ENCODE assay signal across 8 mouse cellular contexts in genomic region chr8:119446211-119446989, GRCm38 (mm10). TPM values are rescaled to one million over a fixed set of nuclear protein-coding genes. Genes with fewer than 3 reads are reported as not detected.
DNase-seq lines count a peak whose midpoint lies in the region; ATAC-seq and TF ChIP-seq lines count a peak whose summit lies in the region.

Gene Necab2 (plus strand): TSS chr8:119446719.

- H3K36me3 ChIP-seq in C2C12 (ENCODE audit: control insufficient read depth, insufficient read depth), result peaks cover 48% of the 10 kb centered on the region
- H3K36me3 ChIP-seq in forebrain, embryonic 14.5 days (ENCODE audit: control insufficient read depth, insufficient read depth, low read length), result no peaks in the 10 kb centered on the region
- peaks cover 38% of the 10 kb centered on the region for H3K36me3 ChIP-seq in liver, postnatal 0 days (replicated peaks; ENCODE audit: insufficient read depth, low read length)
- H3K36me3 ChIP-seq in neural tube, embryonic 15.5 days, result no peaks in the 10 kb centered on the region

- no peak within 1 kb of the TSS for H3ac ChIP-seq in C2C12 (ENCODE audit: control insufficient read depth, insufficient read length, low read depth)

- H3K79me2 ChIP-seq in C2C12 (ENCODE audit: control insufficient read depth, insufficient read depth), result peaks cover 5% of the 10 kb centered on the region

- no peaks in the 10 kb centered on the region for H3K4me1 ChIP-seq in forebrain, embryonic 14.5 days (ENCODE audit: control insufficient read depth, insufficient read depth, low read length)
- no peaks in the 10 kb centered on the region; the same call in 1 of the 2 replicates for H3K4me1 ChIP-seq in liver, postnatal 0 days (ENCODE audit: insufficient read depth)
- H3K4me1 ChIP-seq in neural tube, embryonic 15.5 days, result peaks cover 22% of the 10 kb centered on the region

- H3K4me2 ChIP-seq in forebrain, embryonic 14.5 days (ENCODE audit: low read length), result peak within 1 kb of the TSS; percentile 90
- H3K4me2 ChIP-seq in liver, postnatal 0 days (ENCODE audit: low read depth, low read length), result peak within 1 kb of the TSS; percentile 71
- peak within 1 kb of the TSS; percentile 92 for H3K4me2 ChIP-seq in neural tube, embryonic 15.5 days

- no peak for TF ChIP-seq EP300 in liver, postnatal 0 days (IDR thresholded peaks at IDR 0.05; ENCODE audit: low read depth)

- DNase-seq in brain, embryonic 14.5 days (ENCODE audit: low read depth), result peak; percentile 92
- peak; percentile 85 for DNase-seq in forebrain, embryonic 14.5 days (ENCODE audit: low spot score)
- DNase-seq in heart, postnatal 14 days, result peak; percentile 85 to 89
- DNase-seq in layer of hippocampus, adult 18-20 months (ENCODE audit: low spot score in 2 of 2), result peak; percentile 76 to 93
- DNase-seq in liver, postnatal 0 days, result peak; percentile 87
- DNase-seq in thymus, adult 18-20 months, result peak; percentile 39 to 49

- peak within 1 kb of the TSS; percentile 75 for H3K9ac ChIP-seq in forebrain, embryonic 14.5 days (ENCODE audit: low read length)
- H3K9ac ChIP-seq in liver, postnatal 0 days (replicated peaks), result no peak within 1 kb of the TSS
- H3K9ac ChIP-seq in neural tube, embryonic 15.5 days (replicated peaks), result peak within 1 kb of the TSS; percentile 74

- TF ChIP-seq CTCF in C2C12 (IDR thresholded peaks at IDR 0.05; ENCODE audit: control insufficient read depth, insufficient read depth, insufficient read length), result peak; percentile 21
- peak; percentile 89 for TF ChIP-seq CTCF in brain, embryonic 14.5 days (IDR thresholded peaks at IDR 0.05; ENCODE audit: borderline replicate concordance, extremely low read depth, insufficient read depth, insufficient read length)
- peak; percentile 83 for TF ChIP-seq CTCF in liver, postnatal 0 days (IDR thresholded peaks at IDR 0.05; ENCODE audit: low read depth)

- no peaks in the 10 kb centered on the region for H3K79me3 ChIP-seq in C2C12 (ENCODE audit: low read depth)

- no peak within 1 kb of the TSS for H3K27ac ChIP-seq in forebrain, embryonic 14.5 days (ENCODE audit: low read depth, low read length)
- H3K27ac ChIP-seq in liver, postnatal 0 days (ENCODE audit: low read depth), result no peak within 1 kb of the TSS
- no peak within 1 kb of the TSS; the same call in 1 of the 2 replicates for H3K27ac ChIP-seq in neural tube, embryonic 15.5 days (replicated peaks)

- H3K9me3 ChIP-seq in forebrain, embryonic 14.5 days (replicated peaks; ENCODE audit: control insufficient read depth, low read length), result no peaks in the 10 kb centered on the region
- H3K9me3 ChIP-seq in liver, postnatal 0 days (ENCODE audit: low read length), result no peaks in the 10 kb centered on the region
- no peaks in the 10 kb centered on the region for H3K9me3 ChIP-seq in neural tube, embryonic 15.5 days (replicated peaks)

- TF ChIP-seq POLR2A in brain, embryonic 14.5 days (IDR thresholded peaks at IDR 0.05; ENCODE audit: borderline replicate concordance, extremely low read depth, insufficient read depth, insufficient read length, poor library complexity, severe bottlenecking), result no peak

- H3K4me3 ChIP-seq in C2C12 (ENCODE audit: insufficient read depth, poor library complexity, severe bottlenecking), result no peak within 1 kb of the TSS
- peak within 1 kb of the TSS; percentile 61 for H3K4me3 ChIP-seq in forebrain, embryonic 14.5 days (ENCODE audit: low read depth, low read length)
- H3K4me3 ChIP-seq in liver, postnatal 0 days (ENCODE audit: low read depth, low read length), result peak within 1 kb of the TSS; percentile 40
- peak within 1 kb of the TSS; percentile 69 for H3K4me3 ChIP-seq in neural tube, embryonic 15.5 days (replicated peaks)

- intact Hi-C loops in heart, postnatal 14 days (cut with DNase I), result loop anchor here (1.0 to 10.0 kb wide), 2 partner anchors 51 to 338 kb away; no protein-coding TSS in a partner anchor

- ATAC-seq in forebrain, embryonic 14.5 days, result peak; percentile 79
- ATAC-seq in liver, postnatal 0 days, result peak; percentile 37
- ATAC-seq in neural tube, embryonic 15.5 days (ENCODE audit: low FRiP score), result peak; percentile 70

- 2% methylated on average over 39 of the region's 52 CpGs for WGBS in forebrain, embryonic 14.5 days
- 5% methylated on average over 34 of the region's 52 CpGs for WGBS in liver, postnatal 0 days (ENCODE audit: insufficient replicate concordance)
- 3% methylated on average over 30 of the region's 52 CpGs for WGBS in neural tube, embryonic 15.5 days

- peaks cover 4% of the 10 kb centered on the region for H3K27me3 ChIP-seq in C2C12 (ENCODE audit: control insufficient read depth, insufficient read depth, insufficient read length)
- peaks cover 2% of the 10 kb centered on the region; the same call in 1 of the 2 replicates for H3K27me3 ChIP-seq in forebrain, embryonic 14.5 days (replicated peaks; ENCODE audit: control insufficient read depth, insufficient read depth, low read length)
- H3K27me3 ChIP-seq in liver, postnatal 0 days (ENCODE audit: insufficient read depth, low read length), result peaks cover 32% of the 10 kb centered on the region
- H3K27me3 ChIP-seq in neural tube, embryonic 15.5 days (replicated peaks), result peaks cover 18% of the 10 kb centered on the region

TF ChIP-seq in C2C12, 6 proteins besides CTCF, POLR2A, EP300 and RAD21:
- TF ChIP-seq USF1 (IDR thresholded peaks at IDR 0.05; ENCODE audit: low read depth) (no peak), MYOG (IDR thresholded peaks at IDR 0.05; ENCODE audit: control insufficient read depth, extremely low read depth, insufficient read length) (no peak), MYOD1 (IDR thresholded peaks at IDR 0.05; ENCODE audit: control insufficient read depth, insufficient read length, low read depth) (no peak), CEBPB (IDR thresholded peaks at IDR 0.05; ENCODE audit: low read depth) (no peak), FOSL1 (IDR thresholded peaks at IDR 0.05; ENCODE audit: insufficient read depth, low read length, poor library complexity, severe bottlenecking) (no peak), MAX (IDR thresholded peaks at IDR 0.05) (no peak)

RNA-seq across cellular contexts. Expression of gene Necab2, which starts in this region (rescaled TPM):
- not detected for polyA plus RNA-seq in C2C12 (2012; fragmentation: generic; extraction: Trizol)
- polyA plus RNA-seq in brain, embryonic 14.5 days (2012; rRNA removed), result 32.6 and 43.5 TPM in 2 replicates
- 16.9 and 19.5 TPM in 2 replicates for polyA plus RNA-seq in forebrain, embryonic 14.5 days (2014; fragmentation: Nextera tagmentation; extraction: Ambion mirVana)
- total RNA-seq in heart, postnatal 14 days (2021), result not detected
- total RNA-seq in layer of hippocampus, adult 18-20 months (2021), result 100 to 1,000 TPM; 124 to 125 TPM
- 0.14 TPM in 1 of 2 replicates, not detected in the other for polyA plus RNA-seq in liver, postnatal 0 days (2015; fragmentation: Nextera tagmentation; extraction: Ambion mirVana)
- polyA plus RNA-seq in neural tube, embryonic 15.5 days (2015; fragmentation: Nextera tagmentation; extraction: Ambion mirVana), result 35.3 and 45.3 TPM in 2 replicates

Comparison
In these comparisons a context has a peak if more than half of its experiments do, and no peak if none do; other contexts are left out.
1. RNA of gene Necab2 (total RNA-seq): 124 to 125 TPM in layer of hippocampus, adult 18-20 months; not detected in heart, postnatal 14 days; every median in the first group is over 100 times any median in the second.
2. RNA of gene Necab2 (polyA plus RNA-seq): 35.3 to 45.3 TPM in neural tube, embryonic 15.5 days, 32.6 to 43.5 TPM in brain, embryonic 14.5 days and 16.9 to 19.5 TPM in forebrain, embryonic 14.5 days; not detected in C2C12 (single experiment) and 0.14 TPM in liver, postnatal 0 days; every median in the first group is over 10 times any median in the second.
3. Peak in DNase-seq in heart, postnatal 14 days; RNA of the gene not detected or under 1 TPM.
4. Peak in DNase-seq, ATAC-seq, H3K4me3 ChIP-seq and H3K4me2 ChIP-seq in liver, postnatal 0 days; RNA of the gene not detected or under 1 TPM.
5. CTCF ChIP-seq: peak in every context shown above with its lines; median percentile 89 in brain, embryonic 14.5 days; 83 in liver, postnatal 0 days; 21 in C2C12.
6. Peak in every context shown above with its lines, with median percentiles within 50 percentile points of each other: DNase-seq, ATAC-seq and H3K4me2 ChIP-seq.